Mouse (Mus musculus): ENCODE measurements around the gene Hddc3. TPM values are rescaled to one million over a fixed set of nuclear protein-coding genes. Genes with fewer than 3 reads are reported as not detected.

Hddc3 gene
- polyA plus RNA-seq, 1 experiment from 2014 or later: 20.2 TPM

DNA sequence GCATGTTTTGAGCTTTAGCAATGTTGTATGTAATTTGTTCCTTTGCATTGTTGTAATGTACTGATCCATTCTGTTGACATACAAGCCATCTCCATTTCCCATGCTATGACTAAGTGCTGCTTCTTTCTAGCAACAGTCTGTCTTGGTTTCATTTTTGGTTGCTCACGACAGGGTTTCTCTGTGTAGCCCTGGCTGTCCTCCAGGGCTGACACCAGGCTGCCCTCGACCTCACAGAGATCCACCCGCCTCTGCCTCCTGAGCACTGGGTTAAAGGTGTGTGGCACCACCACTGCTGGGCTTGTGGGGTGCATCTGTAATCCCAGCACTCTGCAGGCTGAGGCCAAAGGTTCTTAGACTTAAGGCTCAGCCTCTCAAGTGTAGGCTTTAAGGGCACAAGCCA is 43.3 kb upstream of the Hddc3 start:
- no peaks in the 10 kb centered on the region for H3K9me3 ChIP-seq (replicated peaks; ENCODE audit: low read length)
- no peak overlapping the region for H3K4me3 ChIP-seq (replicated peaks; ENCODE audit: low read depth, low read length)
- no peak overlapping the region for H3K9ac ChIP-seq (ENCODE audit: low read depth, low read length)
- ATAC-seq (replicated peaks; ENCODE audit: low FRiP score, low read depth): no peak
- no peak overlapping the region for H3K27ac ChIP-seq
- H3K4me2 ChIP-seq (ENCODE audit: low read length): no peak overlapping the region
- no peaks in the 10 kb centered on the region for H3K27me3 ChIP-seq (ENCODE audit: insufficient read depth, low read length)
- peaks cover 30% of the 10 kb centered on the region for H3K36me3 ChIP-seq (ENCODE audit: insufficient read depth, low read length)
- WGBS: 86% methylated on average over 3 of the region's 3 CpGs
- no peak for TF ChIP-seq CTCF (IDR thresholded peaks at IDR 0.05; ENCODE audit: low read depth)
- H3K4me1 ChIP-seq (replicated peaks; ENCODE audit: insufficient read depth, low read length): no peaks in the 10 kb centered on the region
- DNase-seq (ENCODE audit: low spot score): no peak

GRCm38 (mm10) chr7:80301522-80301921 is 41.4 kb upstream of the Hddc3 start:
- ATAC-seq (replicated peaks; ENCODE audit: low FRiP score, low read depth) (no peak), DNase-seq (ENCODE audit: low spot score) (no peak)
- peak; percentile 28; the same call in 1 of the 2 replicates for TF ChIP-seq CTCF (IDR thresholded peaks at IDR 0.05; ENCODE audit: low read depth)
- H3K27me3 ChIP-seq (ENCODE audit: insufficient read depth, low read length): no peaks in the 10 kb centered on the region
- 87% methylated on average over 2 of the region's 2 CpGs for WGBS
- H3K36me3 ChIP-seq (ENCODE audit: insufficient read depth, low read length): peaks cover 30% of the 10 kb centered on the region
- no peak overlapping the region for H3K4me3 ChIP-seq (replicated peaks; ENCODE audit: low read depth, low read length)
- no peak overlapping the region for H3K27ac ChIP-seq
- no peak overlapping the region for H3K9ac ChIP-seq (ENCODE audit: low read depth, low read length)
- H3K4me2 ChIP-seq (ENCODE audit: low read length): no peak overlapping the region
- H3K4me1 ChIP-seq (replicated peaks; ENCODE audit: insufficient read depth, low read length): no peaks in the 10 kb centered on the region
- H3K9me3 ChIP-seq (replicated peaks; ENCODE audit: low read length): no peaks in the 10 kb centered on the region

DNA sequence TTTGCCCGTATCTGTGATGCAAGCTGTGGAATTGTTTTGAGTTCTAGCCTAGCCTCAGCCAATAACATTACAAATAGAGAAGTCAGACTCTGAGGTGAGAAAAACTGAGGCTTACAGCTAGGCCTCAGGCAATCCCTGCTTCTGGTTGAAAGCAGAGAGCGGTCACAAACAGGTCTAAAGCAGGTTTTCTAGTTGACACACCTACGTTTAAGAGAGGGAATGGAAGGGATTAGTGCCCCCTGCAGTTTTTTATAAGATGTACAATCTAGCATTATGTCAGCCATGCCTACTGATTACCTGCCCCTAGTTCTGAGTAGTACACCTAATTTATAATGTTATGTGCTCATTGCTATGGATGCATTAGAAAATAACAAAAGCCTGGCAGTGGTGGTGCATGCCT is 35.1 kb upstream of the Hddc3 start:
- WGBS: 84% methylated on average over 3 of the region's 3 CpGs
- Histone ChIP-seq H3K4me3 (replicated peaks; ENCODE audit: low read depth, low read length) (no peak overlapping the region), H3K36me3 (ENCODE audit: insufficient read depth, low read length) (peaks cover 45% of the 10 kb centered on the region), H3K27me3 (ENCODE audit: insufficient read depth, low read length) (no peaks in the 10 kb centered on the region), H3K9ac (ENCODE audit: low read depth, low read length) (no peak overlapping the region), H3K4me2 (ENCODE audit: low read length) (no peak overlapping the region), H3K4me1 (replicated peaks; ENCODE audit: insufficient read depth, low read length) (no peaks in the 10 kb centered on the region), H3K27ac (no peak overlapping the region), H3K9me3 (replicated peaks; ENCODE audit: low read length) (no peaks in the 10 kb centered on the region)
- ATAC-seq (replicated peaks; ENCODE audit: low FRiP score, low read depth) (no peak), DNase-seq (ENCODE audit: low spot score) (no peak)
- TF ChIP-seq CTCF (IDR thresholded peaks at IDR 0.05; ENCODE audit: low read depth): peak; percentile 47

DNA sequence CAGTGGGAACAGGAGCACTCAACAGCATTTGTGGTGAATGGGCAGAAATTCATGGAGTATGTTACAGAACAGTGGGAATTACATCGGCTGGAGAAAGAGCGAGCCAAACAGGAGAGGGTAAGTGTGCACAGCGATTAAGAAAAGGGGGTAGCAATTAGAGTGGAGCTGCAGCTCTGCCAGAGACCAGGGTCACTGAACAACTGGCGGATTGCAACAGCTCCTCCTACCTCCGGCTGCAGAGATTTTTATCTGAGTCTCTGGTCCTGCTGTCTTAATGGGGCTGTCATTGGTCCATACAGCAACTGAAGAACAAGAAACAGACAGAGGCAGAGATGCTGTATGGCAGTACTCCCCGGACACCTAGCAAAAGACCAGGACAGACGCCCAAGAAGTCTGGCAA is 32.1 kb upstream of the Hddc3 start:
- no peak for TF ChIP-seq CTCF (IDR thresholded peaks at IDR 0.05; ENCODE audit: low read depth)
- Histone ChIP-seq H3K4me1 (replicated peaks; ENCODE audit: insufficient read depth, low read length) (no peaks in the 10 kb centered on the region), H3K27me3 (ENCODE audit: insufficient read depth, low read length) (no peaks in the 10 kb centered on the region), H3K4me2 (ENCODE audit: low read length) (no peak overlapping the region), H3K9me3 (replicated peaks; ENCODE audit: low read length) (no peaks in the 10 kb centered on the region), H3K9ac (ENCODE audit: low read depth, low read length) (no peak overlapping the region), H3K4me3 (replicated peaks; ENCODE audit: low read depth, low read length) (no peak overlapping the region), H3K36me3 (ENCODE audit: insufficient read depth, low read length) (peaks cover 64% of the 10 kb centered on the region), H3K27ac (no peak overlapping the region)
- no peak for ATAC-seq (replicated peaks; ENCODE audit: low FRiP score, low read depth)
- 75% methylated on average over 7 of the region's 7 CpGs for WGBS
- no peak for DNase-seq (ENCODE audit: low spot score)

DNA sequence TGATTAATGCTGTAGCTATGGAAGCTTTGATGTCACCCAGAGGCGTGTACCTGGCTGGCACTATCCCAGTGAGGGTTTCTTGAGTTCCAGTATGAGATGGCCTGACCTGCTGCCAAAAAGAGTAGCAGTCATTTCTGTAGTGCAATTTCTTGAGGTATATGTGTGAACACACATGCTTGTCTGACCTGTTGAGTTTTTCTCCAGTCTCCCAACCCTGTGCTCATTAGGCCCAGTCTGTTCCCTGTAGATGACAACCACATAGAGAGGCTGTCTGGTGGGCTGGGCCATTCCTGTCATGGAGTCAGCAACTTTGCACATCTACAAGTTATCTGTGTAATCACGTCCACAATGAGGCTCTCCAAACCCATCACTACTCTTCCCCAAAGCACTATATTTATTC is 27.2 kb upstream of the Hddc3 start:
- Histone ChIP-seq H3K9ac (ENCODE audit: low read depth, low read length) (no peak overlapping the region), H3K9me3 (replicated peaks; ENCODE audit: low read length) (no peaks in the 10 kb centered on the region), H3K4me3 (replicated peaks; ENCODE audit: low read depth, low read length) (no peak overlapping the region), H3K4me1 (replicated peaks; ENCODE audit: insufficient read depth, low read length) (no peaks in the 10 kb centered on the region), H3K27me3 (ENCODE audit: insufficient read depth, low read length) (no peaks in the 10 kb centered on the region), H3K27ac (no peak overlapping the region), H3K4me2 (ENCODE audit: low read length) (no peak overlapping the region), H3K36me3 (ENCODE audit: insufficient read depth, low read length) (peaks cover 54% of the 10 kb centered on the region)
- no peak for ATAC-seq (replicated peaks; ENCODE audit: low FRiP score, low read depth)
- TF ChIP-seq CTCF (IDR thresholded peaks at IDR 0.05; ENCODE audit: low read depth): no peak
- WGBS: 76% methylated on average over 2 of the region's 2 CpGs
- no peak for DNase-seq (ENCODE audit: low spot score)

DNA sequence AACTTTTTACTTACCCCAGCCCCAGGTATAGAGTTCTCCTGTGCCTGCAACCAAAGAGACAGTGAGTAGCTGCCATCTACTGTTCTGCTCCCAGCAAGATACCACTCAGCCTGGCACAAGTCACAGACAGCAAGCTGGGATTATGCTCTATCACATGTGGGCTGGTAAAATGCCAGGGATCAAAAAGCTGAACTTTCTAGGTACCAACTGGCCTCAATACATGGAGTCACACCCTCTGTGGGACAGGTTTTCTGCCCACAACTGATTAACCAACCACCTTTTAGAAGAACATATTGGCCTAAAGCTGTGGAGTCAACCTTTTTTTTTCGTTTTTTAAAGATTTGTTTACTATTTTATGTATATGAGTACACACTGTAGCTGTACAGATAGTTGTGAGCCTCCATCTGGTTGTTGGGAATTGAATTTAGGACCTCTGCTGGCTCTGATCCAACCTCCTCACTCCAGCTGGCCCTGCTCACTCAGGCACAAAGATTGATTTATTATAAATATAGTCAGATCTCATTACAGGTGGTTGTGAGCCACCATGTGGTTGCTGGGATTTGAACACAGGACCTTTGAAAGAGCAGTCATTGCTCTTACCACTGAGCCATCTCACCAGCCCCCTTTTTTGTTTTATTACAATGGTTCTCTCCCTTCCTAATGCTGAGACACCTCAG is 25.3 kb upstream of the Hddc3 start:
- Histone ChIP-seq H3K9ac (ENCODE audit: low read depth, low read length) (no peak overlapping the region), H3K9me3 (replicated peaks; ENCODE audit: low read length) (no peaks in the 10 kb centered on the region), H3K27ac (no peak overlapping the region), H3K4me2 (ENCODE audit: low read length) (no peak overlapping the region), H3K4me3 (replicated peaks; ENCODE audit: low read depth, low read length) (no peak overlapping the region), H3K4me1 (replicated peaks; ENCODE audit: insufficient read depth, low read length) (no peaks in the 10 kb centered on the region), H3K36me3 (ENCODE audit: insufficient read depth, low read length) (peaks cover 43% of the 10 kb centered on the region), H3K27me3 (ENCODE audit: insufficient read depth, low read length) (no peaks in the 10 kb centered on the region)
- WGBS: 59% methylated on average over 1 of the region's 1 CpGs
- TF ChIP-seq CTCF (IDR thresholded peaks at IDR 0.05; ENCODE audit: low read depth): no peak
- ATAC-seq (replicated peaks; ENCODE audit: low FRiP score, low read depth): no peak
- DNase-seq (ENCODE audit: low spot score): no peak

- no peak overlapping the region for H3K27ac ChIP-seq
- H3K4me3 ChIP-seq (replicated peaks; ENCODE audit: low read depth, low read length): no peak overlapping the region
- no peaks in the 10 kb centered on the region for H3K27me3 ChIP-seq (ENCODE audit: insufficient read depth, low read length)
- peaks cover 33% of the 10 kb centered on the region for H3K36me3 ChIP-seq (ENCODE audit: insufficient read depth, low read length)
- WGBS: 91% methylated on average over 4 of the region's 4 CpGs
- H3K4me1 ChIP-seq (replicated peaks; ENCODE audit: insufficient read depth, low read length): peaks cover 3% of the 10 kb centered on the region; the same call in 1 of the 2 replicates
- no peaks in the 10 kb centered on the region for H3K9me3 ChIP-seq (replicated peaks; ENCODE audit: low read length)
- ATAC-seq (replicated peaks; ENCODE audit: low FRiP score, low read depth) (no peak), DNase-seq (ENCODE audit: low spot score) (no peak)
- TF ChIP-seq CTCF (IDR thresholded peaks at IDR 0.05; ENCODE audit: low read depth): no peak
- H3K9ac ChIP-seq (ENCODE audit: low read depth, low read length): no peak overlapping the region
- no peak overlapping the region for H3K4me2 ChIP-seq (ENCODE audit: low read length)
These were observed 24.2 kb upstream of the Hddc3 start for GRCm38 (mm10) chr7:80318670-80319069.

Data from kidney, postnatal 0 days (tissue).